Mouse (Mus musculus) heart, postnatal 0 days (tissue): ENCODE results near the gene Galc.

Experiments
- CTCF ChIP-seq: IDR thresholded peaks from 2 replicates; pipeline ENCODE4 v1.5.1; 2016; ENCODE audit warnings: antibody characterized with exemption, control low read depth, low read depth
- EP300 ChIP-seq: IDR thresholded peaks from 2 replicates; pipeline ENCODE4 v1.6.1; 2016; ENCODE audit warnings: antibody characterized with exemption, low read depth

- no peak for TF ChIP-seq CTCF
- no peak for TF ChIP-seq EP300
Measured at GRCm38 (mm10) chr12:98190201-98190600, 69.1 kb downstream of the Galc start.
